Mouse (Mus musculus): Measurements from ENCODE around the gene Rps6kl1. TPM values are rescaled to one million over a fixed set of nuclear protein-coding genes. Genes with fewer than 3 reads are reported as not detected.

The Rps6kl1 gene
- polyA plus RNA-seq, 1 experiment: not detected

GRCm38 (mm10) chr12:85129426-85129978, 21.6 kb downstream of the Rps6kl1 start:
- no peak for TF ChIP-seq POLR2A (IDR thresholded peaks at IDR 0.05; ENCODE audit: low read depth, low read length)
- TF ChIP-seq CTCF (IDR thresholded peaks at IDR 0.05; ENCODE audit: borderline replicate concordance, insufficient read depth, low read length): no peak
- Histone ChIP-seq H3K4me3 (ENCODE audit: insufficient read depth, low read length) (no peak overlapping the region), H3K4me1 (ENCODE audit: control insufficient read depth, insufficient read depth, low read length) (0 out of 2 replicates have a peak, but pooled peaks cover 4% of the 10 kb centered on the region), H3K27ac (ENCODE audit: insufficient read depth, low read length) (no peak overlapping the region)

- no peak overlapping the region for H3K4me3 ChIP-seq (ENCODE audit: insufficient read depth, low read length)
- TF ChIP-seq CTCF (IDR thresholded peaks at IDR 0.05; ENCODE audit: borderline replicate concordance, insufficient read depth, low read length): no peak
- TF ChIP-seq POLR2A (IDR thresholded peaks at IDR 0.05; ENCODE audit: low read depth, low read length): no peak
- H3K27ac ChIP-seq (ENCODE audit: insufficient read depth, low read length): peak overlapping the region; percentile 38
- 0 out of 2 replicates have a peak, but pooled peaks cover 4% of the 10 kb centered on the region for H3K4me1 ChIP-seq (ENCODE audit: control insufficient read depth, insufficient read depth, low read length)
Measured at GRCm38 (mm10) chr12:85126986-85127603, 24.0 kb downstream of the Rps6kl1 start.

- Histone ChIP-seq H3K27ac (ENCODE audit: insufficient read depth, low read length) (no peak overlapping the region), H3K4me3 (ENCODE audit: insufficient read depth, low read length) (no peak overlapping the region), H3K4me1 (ENCODE audit: control insufficient read depth, insufficient read depth, low read length) (0 out of 2 replicates have a peak, but pooled peaks cover 6% of the 10 kb centered on the region)
- TF ChIP-seq CTCF (IDR thresholded peaks at IDR 0.05; ENCODE audit: borderline replicate concordance, insufficient read depth, low read length): no peak
- TF ChIP-seq POLR2A (IDR thresholded peaks at IDR 0.05; ENCODE audit: low read depth, low read length): no peak
Measured at GRCm38 (mm10) chr12:85124751-85125150, 26.3 kb downstream of the Rps6kl1 start.

DNA sequence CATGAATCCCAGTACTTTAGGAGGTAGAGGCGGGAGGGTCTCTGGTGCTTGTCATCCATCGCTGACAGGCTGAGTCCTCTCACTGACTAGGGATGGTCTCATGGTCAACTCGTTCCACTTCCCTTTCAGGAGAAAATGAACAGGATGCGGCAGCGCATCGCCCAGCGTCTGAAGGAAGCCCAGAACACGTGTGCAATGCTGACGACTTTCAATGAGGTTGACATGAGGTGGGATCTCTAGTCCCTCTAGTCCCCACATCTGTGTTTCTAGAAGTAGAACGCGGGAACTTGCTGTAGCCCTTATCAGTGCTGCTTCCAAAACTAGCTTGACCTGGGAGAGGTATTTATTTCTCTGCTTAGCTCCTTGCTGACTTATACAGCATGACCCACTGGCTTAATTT, 27.4 kb downstream of the Rps6kl1 start:
- Histone ChIP-seq H3K27ac (ENCODE audit: insufficient read depth, low read length) (no peak overlapping the region), H3K4me1 (ENCODE audit: control insufficient read depth, insufficient read depth, low read length) (0 out of 2 replicates have a peak, but pooled peaks cover 6% of the 10 kb centered on the region), H3K4me3 (ENCODE audit: insufficient read depth, low read length) (no peak overlapping the region)
- TF ChIP-seq CTCF (IDR thresholded peaks at IDR 0.05; ENCODE audit: borderline replicate concordance, insufficient read depth, low read length): no peak
- TF ChIP-seq POLR2A (IDR thresholded peaks at IDR 0.05; ENCODE audit: low read depth, low read length): no peak

DNA sequence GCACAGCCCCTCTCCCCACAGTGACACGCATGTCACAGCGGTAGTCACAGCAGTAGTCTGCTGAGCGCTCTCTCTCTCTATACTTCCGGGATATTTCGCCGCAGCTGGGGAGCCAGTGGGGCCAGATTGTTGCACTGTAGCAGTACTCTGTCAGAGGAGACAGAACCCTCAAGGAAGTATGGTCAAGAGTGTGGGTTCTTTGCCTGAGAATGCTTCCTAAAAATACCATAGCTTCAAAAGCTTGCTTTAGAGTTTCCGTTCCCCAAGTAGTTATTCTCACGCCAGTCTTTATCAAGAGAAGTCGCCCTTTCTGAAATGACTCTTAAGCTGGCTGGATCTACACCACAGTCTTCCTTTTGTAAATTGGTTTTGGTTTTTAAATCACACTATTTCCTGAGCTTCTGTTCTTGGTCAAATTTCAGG, 27.9 kb downstream of the Rps6kl1 start:
- H3K27ac ChIP-seq (ENCODE audit: insufficient read depth, low read length): no peak overlapping the region
- no peak overlapping the region for H3K4me3 ChIP-seq (ENCODE audit: insufficient read depth, low read length)
- TF ChIP-seq CTCF (IDR thresholded peaks at IDR 0.05; ENCODE audit: borderline replicate concordance, insufficient read depth, low read length): no peak
- TF ChIP-seq POLR2A (IDR thresholded peaks at IDR 0.05; ENCODE audit: low read depth, low read length): no peak
- 0 out of 2 replicates have a peak, but pooled peaks cover 6% of the 10 kb centered on the region for H3K4me1 ChIP-seq (ENCODE audit: control insufficient read depth, insufficient read depth, low read length)

DNA sequence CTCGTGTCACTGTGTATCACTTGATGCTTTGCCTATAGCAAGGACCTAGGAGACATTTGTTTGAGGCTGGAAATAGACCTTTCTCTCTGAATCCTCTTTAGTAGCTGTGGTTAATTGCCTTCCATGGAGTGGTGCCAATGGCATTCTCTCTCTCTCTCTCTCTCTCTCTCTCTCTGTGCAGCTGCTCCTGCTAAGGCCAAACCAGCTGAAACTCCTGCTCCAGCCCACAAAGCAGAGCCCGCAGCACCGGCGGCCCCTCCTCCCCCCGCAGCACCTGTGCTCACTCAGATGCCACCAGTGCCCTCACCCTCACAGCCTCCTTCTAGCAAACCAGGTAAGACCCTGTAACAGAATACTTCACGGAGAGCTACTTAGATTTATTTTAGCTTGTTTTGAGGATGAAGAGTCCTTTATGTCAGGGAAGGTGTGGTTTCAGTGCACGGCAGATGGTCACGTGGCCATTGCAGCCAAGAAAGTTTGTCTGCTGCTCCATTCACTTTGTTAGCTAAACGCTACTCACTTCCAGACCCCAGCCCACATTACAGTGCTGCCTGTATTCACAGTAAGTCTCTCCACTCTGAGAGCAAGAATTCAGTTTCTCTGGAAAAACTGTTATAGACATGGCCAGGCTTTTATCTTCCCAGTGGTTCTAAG, 29.1 kb downstream of the Rps6kl1 start:
- TF ChIP-seq POLR2A (IDR thresholded peaks at IDR 0.05; ENCODE audit: low read depth, low read length) (no peak), CTCF (IDR thresholded peaks at IDR 0.05; ENCODE audit: borderline replicate concordance, insufficient read depth, low read length) (no peak)
- Histone ChIP-seq H3K4me1 (ENCODE audit: control insufficient read depth, insufficient read depth, low read length) (0 out of 2 replicates have a peak, but pooled peaks cover 6% of the 10 kb centered on the region), H3K4me3 (ENCODE audit: insufficient read depth, low read length) (no peak overlapping the region), H3K27ac (ENCODE audit: insufficient read depth, low read length) (peak overlapping the region; percentile 46; the same call in 1 of the 2 replicates)

- Histone ChIP-seq H3K27ac (ENCODE audit: insufficient read depth, low read length) (no peak overlapping the region), H3K4me1 (ENCODE audit: control insufficient read depth, insufficient read depth, low read length) (peaks cover 11% of the 10 kb centered on the region), H3K4me3 (ENCODE audit: insufficient read depth, low read length) (no peak overlapping the region)
- no peak for TF ChIP-seq POLR2A (IDR thresholded peaks at IDR 0.05; ENCODE audit: low read depth, low read length)
- no peak for TF ChIP-seq CTCF (IDR thresholded peaks at IDR 0.05; ENCODE audit: borderline replicate concordance, insufficient read depth, low read length)
Measured at GRCm38 (mm10) chr12:85115678-85116077, 35.4 kb downstream of the Rps6kl1 start.

GRCm38 (mm10) chr12:85113917-85114316, 37.1 kb downstream of the Rps6kl1 start:
- no peak overlapping the region for H3K4me3 ChIP-seq (ENCODE audit: insufficient read depth, low read length)
- no peak for TF ChIP-seq POLR2A (IDR thresholded peaks at IDR 0.05; ENCODE audit: low read depth, low read length)
- no peak for TF ChIP-seq CTCF (IDR thresholded peaks at IDR 0.05; ENCODE audit: borderline replicate concordance, insufficient read depth, low read length)
- H3K4me1 ChIP-seq (ENCODE audit: control insufficient read depth, insufficient read depth, low read length): peaks cover 11% of the 10 kb centered on the region
- H3K27ac ChIP-seq (ENCODE audit: insufficient read depth, low read length): no peak overlapping the region

DNA sequence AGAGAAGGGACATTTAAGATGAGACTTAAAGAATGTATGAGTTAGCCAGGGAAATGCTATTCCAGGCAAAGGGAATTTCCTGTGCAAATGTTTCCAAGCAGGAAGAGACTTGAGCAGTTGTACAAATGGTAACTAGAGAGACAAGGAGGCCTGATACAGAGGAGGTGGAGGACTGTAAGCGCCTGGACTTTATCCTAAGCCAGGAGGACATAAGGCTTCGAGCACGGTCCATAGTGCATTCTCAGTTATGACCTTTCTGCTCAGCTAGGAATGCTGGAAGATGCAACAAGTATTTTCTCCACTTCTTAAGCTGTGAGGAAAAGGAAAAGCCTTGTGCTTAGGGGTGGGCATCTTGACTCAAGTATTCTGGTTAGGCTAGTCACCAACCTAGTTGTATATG, 37.7 kb downstream of the Rps6kl1 start:
- Histone ChIP-seq H3K27ac (ENCODE audit: insufficient read depth, low read length) (no peak overlapping the region), H3K4me1 (ENCODE audit: control insufficient read depth, insufficient read depth, low read length) (peaks cover 11% of the 10 kb centered on the region), H3K4me3 (ENCODE audit: insufficient read depth, low read length) (no peak overlapping the region)
- TF ChIP-seq CTCF (IDR thresholded peaks at IDR 0.05; ENCODE audit: borderline replicate concordance, insufficient read depth, low read length): no peak
- TF ChIP-seq POLR2A (IDR thresholded peaks at IDR 0.05; ENCODE audit: low read depth, low read length): no peak

Measured in embryonic fibroblast, embryonic 13.5 days (primary cell).